Mouse (Mus musculus) forebrain, embryonic 13.5 days (tissue): ENCODE results near the gene Pnn. TPM values are rescaled to one million over a fixed set of nuclear protein-coding genes. Genes with fewer than 3 reads are reported as not detected.
"Not testable (repeated sequence)": the region's sequence is repeated elsewhere in the genome, so short reads cannot be mapped to it uniquely, and the experiment has no call there.

Experiments used
- ATAC-seq: fragments of 200-750 bp; cut with Nextera tagmentation; 2 replicates; pipeline ENCODE4 v1.8.0; 2017
- H3K27ac ChIP-seq: fragments of 300-500 bp; sonication (generic); 2 replicates; pipeline ENCODE4 v1.5.1; 2015; ENCODE audit warnings: inconsistent platforms, mild to moderate bottlenecking, moderate library complexity
- H3K27me3 ChIP-seq: fragments of 300-500 bp; sonication (generic); 2 replicates; pipeline ENCODE4 v1.6.1; 2015; ENCODE audit warnings: mild to moderate bottlenecking, inconsistent platforms
- H3K36me3 ChIP-seq: fragments of 300-500 bp; sonication (generic); 2 replicates; pipeline ENCODE4 v1.6.1; 2015; ENCODE audit warnings: mild to moderate bottlenecking, inconsistent platforms; ENCODE audit not compliant: poor library complexity, severe bottlenecking
- H3K4me1 ChIP-seq: fragments of 300-500 bp; sonication (generic); 2 replicates; pipeline ENCODE4 v1.6.1; 2015; ENCODE audit warnings: inconsistent platforms
- H3K4me2 ChIP-seq: fragments of 300-500 bp; sonication (generic); 2 replicates; pipeline ENCODE4 v1.6.1; 2015; ENCODE audit warnings: inconsistent platforms, mild to moderate bottlenecking, moderate library complexity
- H3K4me3 ChIP-seq: fragments of 300-500 bp; sonication (generic); 2 replicates; pipeline ENCODE4 v1.5.1; 2015; ENCODE audit warnings: mild to moderate bottlenecking, inconsistent platforms
- H3K9ac ChIP-seq: fragments of 300-500 bp; sonication (generic); 2 replicates; pipeline ENCODE4 v1.6.1; 2015; ENCODE audit warnings: mild to moderate bottlenecking, inconsistent platforms
- H3K9me3 ChIP-seq: fragments of 300-500 bp; sonication (generic); replicated peaks from 2 replicates; pipeline ENCODE4 v1.6.1; 2016; ENCODE audit warnings: inconsistent platforms
- WGBS: fragments of 180-500 bp; shearing (Covaris S2); methylation state at CpG from one replicate; pipeline ENCODE4 v1.1.7; 2015; 5-methylcytosine and 5-hydroxymethylcytosine counted together
- polyA plus RNA-seq: library from polyadenylated mRNA; unstranded; fragments of >200 nt; fragmentation: Nextera tagmentation; extraction: Ambion mirVana; gene quantifications from 2 replicates; pipeline ENCODE4 v1.2.1, GENCODE M21; 2015

The Pnn gene
- polyA plus RNA-seq, 1 experiment from 2014 or later = 120 TPM

DNA sequence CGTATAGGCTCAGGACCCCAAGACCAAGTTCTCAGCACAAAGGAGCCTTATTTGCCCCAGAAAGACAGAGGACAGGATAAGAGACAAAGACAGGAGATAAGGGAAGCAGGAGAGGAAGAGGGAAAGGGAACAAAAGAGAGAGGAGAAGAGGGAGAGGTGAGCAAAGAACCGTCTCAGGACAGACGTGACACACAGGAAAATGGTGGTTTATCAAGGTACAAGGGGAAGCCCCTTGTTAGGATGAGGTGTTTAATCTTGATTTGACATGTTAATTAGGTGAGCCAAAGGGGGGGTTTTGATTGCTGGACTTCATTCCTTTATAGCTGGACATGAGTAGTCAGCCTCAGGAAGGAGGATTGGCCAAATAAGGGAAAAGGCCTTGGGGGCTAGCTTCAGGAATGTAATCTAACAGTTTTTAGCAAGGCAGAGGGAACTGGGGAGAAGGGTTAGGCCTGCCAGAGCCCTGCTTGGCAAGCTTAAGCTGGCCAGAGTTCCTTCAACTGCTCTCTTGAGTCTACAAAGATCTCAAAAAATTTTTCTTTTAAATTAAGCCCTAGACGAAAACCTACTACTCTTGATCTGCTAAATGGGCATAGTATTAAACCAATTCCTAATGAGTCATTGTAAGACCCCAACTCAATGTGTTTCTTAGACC lies 11.4 kb upstream of the Pnn start:
- Histone ChIP-seq H3K27me3 (no peaks in the 10 kb centered on the region), H3K9ac (no peak overlapping the region), H3K4me2 (no peak overlapping the region), H3K27ac (no peak overlapping the region), H3K9me3 (no peaks in the 10 kb centered on the region), H3K4me3 (no peak overlapping the region), H3K4me1 (peaks cover 18% of the 10 kb centered on the region), H3K36me3 (peaks cover 42% of the 10 kb centered on the region)
- no peak for ATAC-seq
- 92% methylated on average over 4 of the region's 4 CpGs for WGBS

DNA sequence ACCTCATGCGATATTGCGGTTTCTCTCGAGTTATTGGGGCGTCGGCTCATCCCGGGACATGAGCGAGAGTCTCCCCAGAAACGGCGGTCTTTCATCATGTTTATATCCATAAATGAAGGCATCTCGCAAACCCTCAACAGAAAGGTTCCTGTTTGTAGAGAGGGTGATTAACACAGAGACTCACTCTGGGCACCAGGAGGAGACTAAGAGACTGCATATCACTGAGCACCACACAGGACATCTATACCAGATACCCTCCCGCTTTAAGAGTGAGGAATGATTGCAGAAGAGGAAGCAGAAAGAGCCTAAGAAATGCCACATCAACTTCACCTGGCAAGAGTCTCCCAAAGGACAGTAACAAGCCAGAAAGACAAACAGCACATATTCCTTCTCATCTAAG lies 10.5 kb upstream of the Pnn start:
- Histone ChIP-seq H3K36me3 (peaks cover 42% of the 10 kb centered on the region), H3K4me3 (no peak overlapping the region), H3K27me3 (no peaks in the 10 kb centered on the region), H3K27ac (no peak overlapping the region), H3K4me2 (no peak overlapping the region), H3K9ac (no peak overlapping the region), H3K4me1 (peaks cover 22% of the 10 kb centered on the region), H3K9me3 (no peaks in the 10 kb centered on the region)
- no peak for ATAC-seq
- 98% methylated on average over 11 of the region's 11 CpGs for WGBS

DNA sequence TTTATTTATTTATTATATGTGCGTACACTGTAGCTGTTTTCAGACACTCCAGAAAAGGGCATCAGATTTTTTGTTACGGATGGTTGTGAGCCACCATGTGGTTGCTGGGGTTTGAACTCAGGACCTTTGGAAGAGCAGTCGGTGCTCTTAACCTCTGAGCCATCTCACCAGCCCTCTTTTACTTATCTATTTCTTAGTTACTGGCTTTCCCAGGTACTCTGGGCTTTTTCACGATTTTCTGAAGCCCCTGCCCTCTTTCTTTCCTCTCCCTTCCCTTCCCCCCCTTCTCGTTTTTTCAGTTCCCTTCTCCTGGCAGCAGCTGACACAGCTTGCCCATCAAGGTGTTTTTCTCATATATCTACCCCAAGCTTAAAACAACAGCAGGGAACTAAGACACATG lies 8.4 kb upstream of the Pnn start:
- not testable (repeated sequence) for H3K9me3 ChIP-seq, H3K4me2 ChIP-seq, ATAC-seq, H3K27ac ChIP-seq, H3K27me3 ChIP-seq, H3K4me3 ChIP-seq, H3K9ac ChIP-seq
- Histone ChIP-seq H3K4me1 (peaks cover 22% of the 10 kb centered on the region), H3K36me3 (peaks cover 38% of the 10 kb centered on the region)
- WGBS = 93% methylated on average over 5 of the region's 5 CpGs

- Histone ChIP-seq H3K27me3 (no peaks in the 10 kb centered on the region), H3K4me1 (peaks cover 22% of the 10 kb centered on the region), H3K4me2 (peak overlapping the region; percentile 78), H3K36me3 (peaks cover 25% of the 10 kb centered on the region), H3K9me3 (no peaks in the 10 kb centered on the region), H3K27ac (peak overlapping the region; percentile 91), H3K9ac (peak overlapping the region; percentile 91), H3K4me3 (peak overlapping the region; percentile 79)
- ATAC-seq = no peak
- WGBS = 67% methylated on average over 4 of the region's 4 CpGs
Observed at GRCm38 (mm10) chr12:59060322-59060721, 6.4 kb upstream of the Pnn start.

- Histone ChIP-seq H3K9me3 (no peaks in the 10 kb centered on the region), H3K4me3 (peak within 1 kb of the TSS; percentile 79), H3K9ac (peak within 1 kb of the TSS; percentile 91), H3K4me2 (peak within 1 kb of the TSS; percentile 78), H3K36me3 (peaks cover 18% of the 10 kb centered on the region), H3K4me1 (peaks cover 25% of the 10 kb centered on the region), H3K27ac (peak within 1 kb of the TSS; percentile 91), H3K27me3 (no peaks in the 10 kb centered on the region)
- peak; percentile 98 for ATAC-seq
- under 1% methylated on average over 49 of the region's 49 CpGs for WGBS
Observed at GRCm38 (mm10) chr12:59060993-59061595, 5.6 kb upstream of the Pnn start, which contains the start of gene Trappc6b. TSS of gene Trappc6b (minus strand) at chr12:59061472.

GRCm38 (mm10) chr12:59064837-59065236 lies 1.8 kb upstream of the Pnn start:
- Histone ChIP-seq H3K27ac (no peak overlapping the region), H3K9ac (no peak overlapping the region), H3K4me1 (peaks cover 22% of the 10 kb centered on the region), H3K4me2 (no peak overlapping the region), H3K9me3 (no peaks in the 10 kb centered on the region), H3K4me3 (no peak overlapping the region), H3K27me3 (no peaks in the 10 kb centered on the region), H3K36me3 (peaks cover 18% of the 10 kb centered on the region)
- ATAC-seq = no peak
- 88% methylated on average over 8 of the region's 8 CpGs for WGBS

GRCm38 (mm10) chr12:59065776-59066175 lies 908 bp upstream of the Pnn start:
- Histone ChIP-seq H3K9ac (peak overlapping the region; percentile 98; the same call in 1 of the 2 replicates), H3K36me3 (peaks cover 27% of the 10 kb centered on the region), H3K27me3 (no peaks in the 10 kb centered on the region), H3K27ac (peak overlapping the region; percentile 86; the same call in 1 of the 2 replicates), H3K4me2 (peak overlapping the region; percentile 71), H3K4me1 (peaks cover 13% of the 10 kb centered on the region), H3K9me3 (no peaks in the 10 kb centered on the region), H3K4me3 (peak overlapping the region; percentile 92)
- 76% methylated on average over 3 of the region's 3 CpGs for WGBS
- no peak for ATAC-seq

DNA sequence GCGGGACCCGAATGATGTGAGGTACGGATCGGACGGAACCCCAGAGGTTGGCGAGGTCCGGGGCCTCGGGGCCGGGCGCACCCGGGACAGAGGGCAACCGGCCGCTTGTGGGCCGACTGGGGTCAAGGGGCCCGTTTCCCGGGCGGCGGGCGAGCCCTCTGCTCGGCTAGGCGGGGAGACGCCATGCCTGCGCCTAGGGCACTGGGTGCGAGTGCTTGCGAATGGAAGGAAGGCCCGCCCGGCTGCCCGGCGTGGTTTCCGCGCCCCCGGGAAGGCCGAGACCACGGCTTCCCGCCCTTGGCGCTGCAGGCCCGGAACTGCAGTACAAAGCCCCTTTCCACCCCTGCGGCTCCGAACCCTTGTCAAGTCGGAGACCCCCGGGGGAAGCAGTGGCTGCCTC lies 411 bp downstream of the Pnn start:
- peaks cover 13% of the 10 kb centered on the region for H3K4me1 ChIP-seq
- no peaks in the 10 kb centered on the region for H3K27me3 ChIP-seq
- WGBS = 0% methylated on average over 22 of the region's 41 CpGs
- ATAC-seq = no peak
- H3K4me3 ChIP-seq = peak overlapping the region; percentile 92
- H3K9ac ChIP-seq = peak overlapping the region; percentile 98
- peak overlapping the region; percentile 88 for H3K27ac ChIP-seq
- H3K9me3 ChIP-seq = no peaks in the 10 kb centered on the region
- H3K36me3 ChIP-seq = peaks cover 40% of the 10 kb centered on the region
- peak overlapping the region; percentile 71 for H3K4me2 ChIP-seq

- H3K36me3 ChIP-seq = peaks cover 49% of the 10 kb centered on the region
- H3K4me1 ChIP-seq = peaks cover 13% of the 10 kb centered on the region
- WGBS = 94% methylated on average over 13 of the region's 13 CpGs
Observed at GRCm38 (mm10) chr12:59068791-59069190, 2.1 kb downstream of the Pnn start.

GRCm38 (mm10) chr12:59072286-59072685 lies 5.6 kb downstream of the Pnn start:
- WGBS = 88% methylated on average over 11 of the region's 11 CpGs
- H3K4me3 ChIP-seq = no peak overlapping the region
- H3K9me3 ChIP-seq = no peaks in the 10 kb centered on the region
- ATAC-seq = no peak
- H3K9ac ChIP-seq = no peak overlapping the region
- H3K4me2 ChIP-seq = no peak overlapping the region
- H3K27ac ChIP-seq = no peak overlapping the region
- peaks cover 9% of the 10 kb centered on the region for H3K4me1 ChIP-seq
- H3K36me3 ChIP-seq = peaks cover 59% of the 10 kb centered on the region
- H3K27me3 ChIP-seq = no peaks in the 10 kb centered on the region

More at GRCm38 (mm10) chr12:59068791-59069190, 2.1 kb downstream of the Pnn start:
- no peak for ATAC-seq
- no peak overlapping the region for H3K4me3 ChIP-seq
- no peaks in the 10 kb centered on the region for H3K27me3 ChIP-seq
- no peak overlapping the region for H3K9ac ChIP-seq
- no peak overlapping the region for H3K4me2 ChIP-seq
- H3K27ac ChIP-seq = no peak overlapping the region
- no peaks in the 10 kb centered on the region for H3K9me3 ChIP-seq

DNA sequence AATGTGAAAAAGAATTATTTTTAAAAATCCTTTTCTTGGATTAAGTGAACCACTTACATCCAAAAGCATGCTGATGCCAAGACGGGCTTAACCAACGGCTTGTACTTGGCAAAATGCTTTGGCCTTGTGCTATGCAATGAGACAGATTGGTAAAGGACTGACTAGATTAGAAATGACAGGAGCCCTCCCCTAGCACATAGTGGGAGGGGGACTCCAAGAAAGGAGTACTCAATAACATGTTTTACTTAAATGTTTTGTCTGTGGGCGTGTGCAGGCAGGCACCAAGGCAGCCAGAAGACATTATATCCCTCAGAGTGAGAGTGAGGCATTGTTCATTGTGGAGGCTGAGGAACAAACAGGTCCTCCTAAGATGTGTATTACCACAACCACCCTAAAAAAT lies 7.4 kb downstream of the Pnn start:
- H3K27ac ChIP-seq = no peak overlapping the region
- H3K9ac ChIP-seq = no peak overlapping the region
- H3K9me3 ChIP-seq = no peaks in the 10 kb centered on the region
- ATAC-seq = peak; percentile 13; the same call in 1 of the 2 replicates
- 83% methylated on average over 3 of the region's 3 CpGs for WGBS
- H3K27me3 ChIP-seq = no peaks in the 10 kb centered on the region
- H3K4me3 ChIP-seq = no peak overlapping the region
- peaks cover 49% of the 10 kb centered on the region for H3K36me3 ChIP-seq
- H3K4me1 ChIP-seq = no peaks in the 10 kb centered on the region
- H3K4me2 ChIP-seq = no peak overlapping the region

GRCm38 (mm10) chr12:59076996-59077395 lies 10.3 kb downstream of the Pnn start:
- no peaks in the 10 kb centered on the region for H3K9me3 ChIP-seq
- no peak overlapping the region for H3K4me2 ChIP-seq
- no peaks in the 10 kb centered on the region for H3K4me1 ChIP-seq
- no peaks in the 10 kb centered on the region for H3K27me3 ChIP-seq
- no peak overlapping the region for H3K27ac ChIP-seq
- H3K36me3 ChIP-seq = peaks cover 21% of the 10 kb centered on the region
- no peak overlapping the region for H3K9ac ChIP-seq
- H3K4me3 ChIP-seq = no peak overlapping the region
- WGBS = 94% methylated on average over 3 of the region's 3 CpGs
- no peak for ATAC-seq
